Mouse (Mus musculus): ENCODE measurements around the gene Milr1.
"Not testable (repeated sequence)": the region's sequence is repeated elsewhere in the genome, so short reads cannot be mapped to it uniquely, and the experiment has no call there.

The Milr1 gene

DNA sequence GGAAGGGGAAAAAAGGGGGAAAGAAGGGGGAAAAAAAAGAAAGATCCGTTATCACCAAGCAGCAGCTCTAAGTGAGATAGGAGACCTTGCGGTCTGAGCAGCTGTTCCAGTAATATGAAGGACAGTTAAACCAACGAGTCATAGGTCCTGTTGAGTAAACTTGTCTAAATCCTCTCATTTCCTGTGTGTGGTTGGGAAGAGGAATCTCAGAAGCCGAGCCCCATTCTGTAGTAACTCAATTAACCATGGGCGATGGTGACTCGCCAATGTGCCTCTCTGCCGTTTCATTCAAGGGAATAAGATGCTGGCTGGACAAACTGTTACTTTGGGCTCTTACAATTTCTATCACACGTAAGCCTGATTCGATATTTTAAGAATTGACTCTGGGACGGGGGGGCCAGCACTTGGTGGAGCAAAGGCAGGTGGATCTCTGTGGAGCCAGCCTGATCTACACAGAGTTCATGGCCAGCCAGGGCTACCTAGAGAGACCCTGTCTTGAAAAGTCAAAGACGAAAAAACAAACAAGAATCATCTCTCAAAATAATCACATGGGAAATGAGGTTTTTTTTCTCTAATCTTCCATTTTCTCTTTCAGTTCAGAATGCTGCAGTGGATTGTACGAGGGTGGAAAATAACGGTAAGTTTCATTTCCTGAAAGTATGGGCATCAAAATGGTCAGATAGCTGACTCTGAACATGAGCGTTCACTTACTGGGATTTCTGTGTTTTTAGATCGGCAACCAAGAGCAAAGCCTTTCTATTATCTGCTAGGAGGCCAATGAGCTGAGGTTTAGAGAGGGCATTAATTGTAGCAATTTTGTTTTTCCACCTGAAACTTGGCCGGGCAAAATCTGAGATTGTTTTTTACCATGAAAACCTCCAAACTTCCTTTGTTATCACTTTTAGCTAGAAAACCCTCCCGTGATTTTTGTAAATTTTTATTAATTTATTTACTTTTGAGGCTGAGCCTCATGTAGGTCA lies at the start of gene Milr1:
Milr1 (plus strand) TSS at position 188 of the 980 bp plus-strand sequence.
- no peak for DNase-seq (ENCODE audit: low spot score in 2 of 2)

DNA sequence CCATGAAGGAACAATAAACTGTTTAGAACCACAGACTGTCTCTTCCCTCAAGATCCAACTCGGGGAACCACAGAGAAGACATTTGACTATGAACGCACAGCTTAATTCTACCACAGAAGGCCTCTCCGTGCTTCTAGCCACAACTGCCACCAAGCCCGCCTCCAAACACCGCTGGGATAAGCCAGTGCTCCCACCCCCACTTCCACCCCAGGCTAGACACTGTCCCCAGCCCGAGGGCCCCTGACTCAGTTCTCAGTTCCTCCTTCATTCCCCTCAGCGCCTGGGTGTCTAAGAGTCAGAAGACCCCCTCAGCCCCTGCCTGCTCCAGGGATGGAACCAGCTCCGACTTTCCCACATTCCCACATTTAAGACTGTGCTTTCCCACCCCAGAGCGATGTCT lies 49.4 kb upstream of the Milr1 start:
- DNase-seq (ENCODE audit: low spot score in 2 of 2): no peak

DNA sequence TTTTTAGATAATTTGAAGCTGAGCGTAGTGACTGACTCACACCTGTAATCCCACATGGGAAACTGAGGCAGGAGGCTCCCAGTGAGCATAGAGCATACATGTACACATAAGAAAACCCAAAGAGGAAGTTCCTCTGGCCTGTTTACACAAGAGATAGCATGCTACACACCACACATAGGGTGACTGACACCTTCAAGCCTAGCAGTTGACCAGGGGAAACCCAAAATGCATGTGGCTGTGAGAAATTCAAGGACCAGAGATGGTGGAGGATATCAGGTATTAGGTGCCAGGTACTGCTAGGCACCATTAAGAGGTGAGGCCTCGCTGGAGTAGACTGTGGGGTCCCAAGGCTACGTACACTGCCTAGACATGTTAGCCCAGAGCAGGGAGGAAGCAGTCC lies 48.4 kb upstream of the Milr1 start:
- DNase-seq (ENCODE audit: low spot score in 2 of 2): no peak

DNA sequence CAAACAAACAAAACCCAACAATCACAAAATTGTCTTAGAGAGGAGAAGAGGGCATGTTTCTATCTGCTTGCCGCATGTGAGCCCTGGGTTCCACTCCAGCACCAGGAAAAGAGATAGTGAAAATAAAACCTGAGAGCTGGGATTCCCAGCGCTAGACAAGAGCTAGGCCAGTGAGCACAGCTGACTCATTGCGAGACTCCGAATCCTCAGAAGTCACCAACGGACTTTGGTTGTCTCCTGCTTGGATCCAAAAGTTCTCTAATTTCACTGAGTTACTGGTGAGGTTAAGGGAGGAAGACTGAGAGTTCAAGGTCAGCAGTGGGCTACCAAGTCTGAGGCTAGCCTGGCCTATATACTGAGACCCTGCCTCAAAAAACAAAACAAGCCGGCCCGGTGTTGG lies 47.1 kb upstream of the Milr1 start:
- no peak for DNase-seq (ENCODE audit: low spot score in 2 of 2)

DNA sequence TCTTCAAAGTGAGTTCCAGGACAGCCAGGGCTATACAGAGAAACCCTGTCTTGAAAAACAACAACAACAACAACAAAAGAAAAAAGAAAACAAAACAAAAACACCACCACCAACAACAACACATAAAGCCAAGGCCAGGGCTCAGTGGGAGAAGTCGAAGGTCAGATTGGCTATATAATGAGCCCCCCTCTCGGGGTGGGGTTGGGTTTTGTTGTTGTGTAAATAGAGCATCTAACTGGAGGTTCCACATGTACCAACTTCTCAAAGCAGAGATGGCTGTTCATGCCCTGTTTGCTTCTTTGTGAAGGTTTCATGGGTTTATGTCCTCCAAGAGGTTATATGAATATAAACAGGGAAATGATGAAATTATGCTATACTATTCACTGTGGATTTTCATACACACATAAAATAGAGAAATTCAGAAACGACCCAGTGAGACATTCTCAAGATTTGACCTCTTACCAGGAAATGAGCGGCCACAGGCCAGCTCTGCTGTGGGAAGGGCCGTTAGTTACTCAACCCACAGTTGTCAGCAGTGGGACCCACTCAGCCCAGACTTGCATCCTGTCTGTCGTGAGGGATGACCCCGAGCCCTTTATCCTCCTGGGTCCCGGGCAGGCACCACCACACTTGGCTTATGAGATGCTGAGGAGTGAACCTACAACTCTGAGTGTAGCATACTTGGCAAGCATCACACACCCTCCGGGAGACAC lies 46.5 kb upstream of the Milr1 start:
- DNase-seq (ENCODE audit: low spot score in 2 of 2): no peak

DNA sequence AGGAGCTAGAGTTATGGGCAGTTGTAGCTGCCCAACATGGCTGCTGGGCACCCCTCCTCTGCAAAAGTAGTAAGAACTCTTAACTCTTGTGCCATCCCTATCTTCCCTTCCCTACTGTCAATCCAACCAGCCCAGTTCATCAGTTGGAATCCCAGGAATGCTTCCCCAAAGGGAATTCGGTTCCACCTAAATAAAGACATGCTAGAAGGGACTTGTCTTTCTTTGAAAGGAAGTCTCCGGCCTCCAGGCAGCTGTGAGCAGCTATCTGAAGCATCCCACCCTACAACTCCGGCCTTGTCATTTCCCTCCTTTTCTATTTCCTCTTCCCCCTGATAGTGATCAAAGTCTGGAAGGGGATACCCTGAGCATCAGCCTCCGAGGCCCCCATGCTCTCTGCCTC lies 44.8 kb upstream of the Milr1 start:
- no peak for DNase-seq (ENCODE audit: low spot score in 2 of 2)

DNA sequence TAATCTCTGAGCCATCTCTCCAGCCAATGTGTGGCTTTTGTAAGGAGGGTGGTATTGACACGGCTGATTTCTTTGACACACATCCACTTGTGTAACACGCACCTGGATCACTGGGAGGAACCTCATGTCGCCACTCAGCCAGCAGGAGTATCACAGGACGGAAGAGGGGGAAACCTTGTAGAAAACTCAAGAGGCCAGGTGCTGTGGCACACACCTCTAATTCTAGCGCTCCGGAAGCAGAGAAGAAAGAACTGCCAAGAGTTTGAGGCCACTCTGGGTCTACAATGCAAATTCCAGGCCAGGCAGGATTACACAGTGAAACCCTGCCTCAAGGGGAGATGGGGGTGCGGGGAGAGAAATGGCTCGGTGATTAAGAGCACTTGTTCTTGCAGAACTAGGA lies 43.9 kb upstream of the Milr1 start:
- DNase-seq (ENCODE audit: low spot score in 2 of 2): no peak

DNA sequence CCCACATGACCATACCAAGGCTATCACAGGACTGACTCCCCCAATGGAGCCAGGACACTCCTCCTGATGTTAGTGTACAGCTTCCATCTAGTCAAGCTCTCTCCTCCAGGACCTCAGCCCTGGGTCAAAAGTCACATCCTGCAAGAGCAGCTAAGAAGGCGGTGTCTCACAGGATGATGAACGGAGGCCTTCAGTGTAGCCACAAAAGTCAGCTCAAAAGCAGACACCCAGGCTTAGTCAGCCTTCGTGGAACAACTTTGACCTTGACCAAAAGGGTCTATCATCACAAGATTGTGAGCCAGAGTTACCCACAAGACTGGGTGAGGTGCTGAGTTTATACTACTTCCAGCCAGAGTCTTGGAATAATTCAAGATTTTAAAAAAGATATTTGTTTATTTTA lies 43.2 kb upstream of the Milr1 start:
- DNase-seq (ENCODE audit: low spot score in 2 of 2): no peak

DNA sequence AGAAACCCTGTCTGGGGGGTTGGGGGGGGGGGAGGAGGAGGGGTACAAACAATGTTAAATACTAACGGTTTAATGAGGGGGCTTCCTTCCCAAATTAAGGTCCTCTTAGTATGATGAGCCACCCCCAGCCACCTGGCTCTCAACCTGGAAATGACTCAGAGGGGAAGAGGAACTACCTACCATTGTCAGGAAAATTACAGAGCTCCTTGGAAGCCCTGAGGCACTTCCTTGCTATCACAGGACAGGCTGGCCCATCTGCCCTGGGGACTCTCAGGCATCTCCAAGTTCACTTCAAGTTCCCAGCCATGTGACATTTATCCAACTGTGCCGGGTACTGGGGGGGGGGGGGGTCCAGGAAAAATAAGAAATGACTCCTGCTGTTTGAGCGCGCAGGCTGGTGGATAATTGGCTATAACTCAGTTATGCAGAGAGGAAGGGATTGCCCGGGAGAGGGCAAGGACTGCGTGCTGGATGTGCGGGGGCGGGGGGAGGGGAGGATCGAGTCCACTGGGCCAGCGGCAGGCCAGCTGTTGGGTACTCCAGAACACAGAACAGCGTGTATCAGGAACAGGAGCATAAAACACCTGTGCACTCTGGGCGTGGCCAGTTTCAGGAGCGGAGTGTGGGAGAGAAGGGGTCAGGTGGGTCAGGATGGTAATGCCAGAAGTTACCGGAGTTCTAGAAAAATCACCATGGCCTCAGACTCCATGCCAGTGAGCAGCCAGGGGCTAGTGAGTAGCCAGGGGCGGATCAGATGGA lies 41.6 kb upstream of the Milr1 start:
- no peak for DNase-seq (ENCODE audit: low spot score in 2 of 2)

DNA sequence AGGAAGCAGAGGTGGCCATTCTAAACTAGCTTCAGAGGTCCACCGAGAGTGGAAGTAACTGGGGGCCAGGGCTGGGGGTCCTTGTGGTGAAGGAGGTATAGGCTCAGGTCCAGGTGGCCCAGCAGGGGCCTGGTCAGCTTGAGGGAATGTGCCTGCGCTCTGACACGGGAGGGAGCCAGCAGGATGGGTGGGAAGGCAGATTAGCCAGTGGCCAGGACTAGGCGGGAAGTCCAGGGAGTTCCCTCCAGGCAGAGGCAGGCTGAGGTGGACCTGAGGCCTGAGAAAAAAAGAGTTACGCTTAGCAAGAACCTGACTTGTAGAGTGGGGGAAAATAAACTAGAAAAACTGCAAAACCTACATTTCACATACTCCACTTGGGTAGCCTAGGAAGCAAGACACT lies 40.2 kb upstream of the Milr1 start:
- DNase-seq (ENCODE audit: low spot score in 2 of 2): no peak

DNA sequence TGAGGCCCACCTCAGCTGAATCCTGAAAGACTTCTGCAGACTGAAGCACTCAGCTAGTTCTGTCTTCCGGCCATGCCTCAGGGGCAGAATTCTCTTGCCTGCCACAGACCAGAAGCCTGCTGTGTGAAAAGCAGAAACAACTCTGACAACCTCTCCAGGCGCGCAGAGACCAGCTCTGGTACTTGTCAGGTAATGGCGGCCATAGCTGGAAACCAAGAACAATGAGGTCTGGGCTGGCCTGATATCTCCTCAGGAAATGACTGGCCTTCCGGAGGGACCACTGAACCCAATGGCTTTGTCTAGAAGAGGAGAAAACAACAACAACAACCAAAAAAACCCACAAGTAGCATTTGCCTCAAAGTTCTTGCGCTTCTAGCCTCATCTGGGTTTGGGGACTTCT lies 36.0 kb upstream of the Milr1 start:
- DNase-seq (ENCODE audit: low spot score in 2 of 2): no peak

DNA sequence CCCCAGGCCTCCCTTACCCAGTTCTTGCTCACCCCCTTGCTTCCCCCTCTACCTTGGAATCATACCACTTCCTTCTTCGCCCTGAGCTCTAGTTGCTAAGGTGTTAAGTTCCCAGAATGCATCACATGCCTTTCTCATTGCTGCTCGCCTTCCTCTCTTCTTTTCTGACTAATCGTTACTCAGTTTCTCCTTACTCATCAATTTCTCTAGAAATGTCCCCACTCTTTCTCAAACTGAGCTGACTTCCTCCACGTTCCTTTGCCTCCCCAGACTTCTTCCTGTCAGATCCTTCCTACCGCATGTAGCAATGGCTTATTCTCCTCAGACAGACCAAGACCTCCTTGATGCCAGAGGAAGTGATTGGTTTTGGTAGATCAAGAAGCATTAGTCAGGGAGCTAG lies 34.5 kb upstream of the Milr1 start:
- no peak for DNase-seq (ENCODE audit: low spot score in 2 of 2)

DNA sequence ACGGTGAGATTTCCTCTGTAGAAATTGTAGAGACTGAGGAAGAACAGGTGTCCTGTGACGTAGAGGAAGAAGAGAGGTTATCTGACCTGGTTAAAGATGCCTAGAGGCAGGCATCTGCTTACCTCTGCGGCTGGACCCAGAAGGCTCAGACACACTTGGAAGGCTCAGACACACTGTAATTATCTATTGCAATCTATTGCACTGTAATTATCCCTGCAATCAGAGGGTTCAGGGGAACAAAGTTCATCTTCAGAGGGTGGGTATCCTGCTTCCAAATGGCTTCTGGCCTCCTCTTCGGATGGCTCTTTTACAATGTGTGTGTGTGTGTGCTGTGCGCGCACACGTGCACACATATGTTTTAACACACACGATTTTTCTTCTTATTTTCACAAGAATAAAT lies 30.6 kb upstream of the Milr1 start:
- no peak for DNase-seq (ENCODE audit: low spot score in 2 of 2)

DNA sequence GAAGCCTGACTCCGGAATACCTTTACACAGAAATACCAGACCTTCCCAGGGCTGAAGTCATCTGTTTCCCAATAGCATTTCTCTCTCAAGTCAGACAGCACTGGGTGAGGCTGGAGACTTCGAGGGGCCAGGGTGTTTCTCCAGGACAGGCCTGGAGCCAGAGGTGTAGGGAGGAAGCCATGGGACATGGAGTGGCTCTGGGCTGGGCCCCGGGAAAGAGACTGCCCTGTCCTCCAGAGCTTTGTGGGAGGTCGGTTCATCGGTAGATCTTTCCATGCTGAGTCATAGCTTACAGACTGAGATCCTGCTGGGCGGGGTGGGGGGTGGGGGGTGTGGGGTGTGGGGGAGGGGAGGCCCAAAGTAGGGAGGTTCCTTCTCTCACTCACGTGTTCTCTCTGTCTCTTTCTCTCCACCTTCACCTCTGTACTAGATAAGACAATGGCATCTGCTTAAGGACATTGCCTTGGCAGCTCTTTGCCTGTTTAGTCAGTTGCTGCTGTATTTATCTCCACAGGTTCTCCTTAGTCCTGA lies 28.1 kb upstream of the Milr1 start:
- DNase-seq (ENCODE audit: low spot score in 2 of 2): no peak

DNA sequence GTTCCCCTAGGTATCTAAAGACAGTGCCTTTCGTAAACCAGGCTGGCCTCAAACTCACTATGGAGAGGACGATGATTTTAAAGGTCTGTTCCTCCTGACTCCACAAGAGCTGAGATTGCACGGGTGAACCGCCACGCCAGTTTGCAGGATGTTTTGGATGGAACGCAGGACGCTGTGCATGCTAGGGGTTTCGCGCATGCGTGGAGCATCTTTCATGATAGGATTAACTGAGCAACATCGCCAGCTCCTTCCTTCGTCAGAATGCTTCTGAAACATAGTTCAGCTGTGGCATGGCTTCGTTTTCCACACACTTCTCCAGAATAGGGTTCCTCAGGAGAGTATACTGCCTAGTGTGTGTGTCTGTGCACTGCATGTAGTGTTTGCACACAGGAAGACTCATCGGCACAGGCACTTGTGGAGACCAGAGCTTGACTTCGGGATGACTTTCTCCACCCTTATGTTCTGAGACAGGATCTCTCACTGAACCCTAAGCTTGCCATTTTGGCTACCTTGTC lies 27.4 kb upstream of the Milr1 start:
- no peak for DNase-seq (ENCODE audit: low spot score in 2 of 2)

DNA sequence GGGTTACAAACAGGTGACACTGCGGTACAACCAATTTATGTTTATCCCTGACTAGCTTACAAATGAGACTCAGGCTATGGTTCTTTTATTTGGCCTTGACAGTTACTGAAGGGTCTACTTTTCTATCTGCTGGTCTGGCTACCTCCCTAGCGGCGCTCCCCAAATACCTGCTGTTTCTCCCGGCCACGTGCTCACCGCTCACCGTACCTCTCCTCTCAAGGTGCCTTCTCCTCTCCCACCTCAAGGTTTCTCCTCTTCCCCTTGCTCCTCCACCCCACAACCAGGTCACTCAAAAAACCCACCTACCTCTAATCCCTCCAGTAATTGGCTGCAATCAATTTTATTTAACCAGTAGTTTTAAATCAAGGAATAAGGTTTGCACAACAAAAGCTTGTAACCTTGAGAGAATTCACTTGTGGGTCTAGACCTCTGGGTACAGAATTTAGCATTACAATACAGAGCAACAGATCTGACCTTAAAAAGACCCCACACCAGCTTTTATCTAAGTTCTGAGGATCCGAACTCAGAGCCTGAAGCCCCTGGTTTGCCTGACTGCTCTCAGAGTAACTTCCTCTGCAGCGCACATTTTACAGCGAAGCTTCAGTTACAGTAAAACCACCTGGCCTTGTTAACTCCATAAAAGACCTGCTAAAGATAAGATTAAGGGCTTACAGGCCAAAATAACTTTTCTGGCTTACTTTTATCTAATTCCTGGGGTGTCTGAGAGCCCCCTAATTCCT lies 26.7 kb upstream of the Milr1 start:
- DNase-seq (ENCODE audit: low spot score in 2 of 2): no peak

DNA sequence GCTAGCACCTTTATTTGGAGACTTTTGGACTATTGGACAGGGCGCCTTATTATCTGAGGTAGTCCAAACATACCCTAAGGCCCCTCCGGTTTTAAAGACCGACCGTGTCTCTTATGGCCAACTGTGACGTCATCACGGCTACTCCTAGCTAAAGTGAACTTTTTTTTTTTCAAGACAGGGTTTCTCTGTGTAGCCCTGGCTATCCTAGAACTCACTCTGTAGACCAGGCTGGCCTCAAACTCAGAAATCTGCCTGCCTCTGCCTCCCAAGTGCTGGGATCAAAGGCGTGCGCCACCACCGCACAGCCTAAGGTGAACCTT lies 26.1 kb upstream of the Milr1 start:
- not testable (repeated sequence) for DNase-seq (ENCODE audit: low spot score in 2 of 2)

DNA sequence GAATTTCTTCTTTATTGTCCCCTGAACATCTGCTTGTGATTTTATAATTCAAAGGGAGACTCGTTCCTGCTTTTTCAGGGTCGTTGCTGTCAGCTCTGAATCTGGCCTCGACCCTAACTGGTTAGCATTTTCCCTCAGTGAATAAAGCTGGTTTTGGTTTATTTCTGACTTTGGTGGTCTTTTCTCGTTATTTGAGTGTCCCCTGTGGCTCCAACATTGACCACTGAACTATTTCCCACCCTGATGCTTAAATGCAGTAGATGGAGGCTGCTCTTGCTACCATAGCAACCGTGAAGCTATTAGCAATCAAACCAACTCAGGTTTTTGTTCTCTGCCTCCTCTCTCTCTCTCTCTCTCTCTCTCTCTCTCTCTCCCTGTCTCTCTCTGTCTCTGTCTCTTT lies 23.1 kb upstream of the Milr1 start:
- no peak for DNase-seq (ENCODE audit: low spot score in 2 of 2)

DNA sequence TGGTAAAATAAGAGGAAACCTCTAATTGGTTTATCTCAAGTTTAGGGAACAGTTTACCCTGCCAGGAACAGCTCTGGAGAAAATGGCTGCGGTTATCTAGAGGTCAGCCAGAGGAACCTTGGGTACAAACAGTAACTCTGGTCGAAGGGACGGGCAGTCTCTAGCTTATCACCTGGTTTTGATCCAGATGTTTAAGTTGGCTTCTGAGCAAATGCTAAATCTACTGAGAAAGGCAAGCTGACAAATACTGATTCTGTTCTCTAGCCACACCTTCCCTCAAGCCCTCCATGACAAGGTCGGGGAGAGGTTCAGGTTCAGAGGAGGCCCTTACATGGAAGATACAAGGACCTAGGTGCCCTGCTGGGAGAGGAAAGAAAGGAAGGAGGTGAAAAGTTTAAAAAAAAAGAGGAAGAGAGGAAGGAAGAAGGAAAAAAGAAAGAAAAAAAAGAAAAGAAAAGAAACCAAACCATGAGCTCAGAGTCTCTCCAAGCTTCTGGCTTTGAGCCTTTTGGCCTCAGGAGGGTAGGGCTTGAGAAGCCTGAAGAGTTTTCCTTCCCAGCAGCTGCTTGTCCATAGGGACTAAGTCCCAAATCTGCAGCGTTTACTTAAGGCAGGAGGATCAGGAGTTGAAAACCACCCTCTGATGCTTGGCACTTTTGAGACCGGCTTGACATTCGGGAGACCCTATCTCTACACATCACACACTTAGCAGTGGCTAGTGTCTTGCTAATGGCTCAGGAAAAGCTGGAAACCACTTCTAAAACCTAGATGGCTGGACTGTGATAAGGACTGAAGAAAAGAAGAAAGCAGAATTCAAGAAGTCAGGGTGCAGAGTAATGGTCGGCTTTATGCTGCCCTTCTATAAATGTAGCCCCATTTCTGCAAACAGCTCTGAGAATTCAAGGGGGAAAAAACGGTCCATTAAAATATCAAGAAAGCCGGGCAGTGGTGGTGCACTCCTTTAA lies 22.3 kb upstream of the Milr1 start:
- no peak for DNase-seq (ENCODE audit: low spot score in 2 of 2)

DNA sequence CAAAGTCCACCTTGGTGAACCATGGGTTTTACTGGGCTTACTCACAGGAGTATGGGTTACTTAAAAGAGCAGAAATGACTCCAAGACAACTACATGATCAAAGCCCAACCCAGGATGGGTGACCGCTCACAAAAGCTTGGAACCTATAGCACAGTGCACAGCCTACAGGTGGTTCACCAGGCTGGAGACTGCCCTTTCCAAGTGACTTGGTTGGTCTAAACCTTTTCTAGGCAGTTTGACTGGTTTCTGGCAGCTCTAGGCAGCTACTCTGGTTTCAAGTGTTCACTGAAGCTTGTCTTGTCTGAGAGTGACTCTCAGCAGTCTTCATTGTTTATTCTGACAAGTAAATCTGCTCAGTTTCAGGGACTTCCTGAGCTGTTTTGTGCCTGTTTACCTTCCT lies 21.4 kb upstream of the Milr1 start:
- DNase-seq (ENCODE audit: low spot score in 2 of 2): no peak
